Mouse (Mus musculus) midbrain, postnatal 0 days (tissue): Measurements from ENCODE around the gene Osbpl2. TPM values are rescaled to one million over a fixed set of nuclear protein-coding genes. Genes with fewer than 3 reads are reported as not detected.

Experiments used
- ATAC-seq: fragments of 200-750 bp; cut with Nextera tagmentation; 2 replicates; pipeline ENCODE4 v1.8.0; 2017; ENCODE audit warnings: moderate number of reproducible peaks, mild to moderate bottlenecking, moderate TSS enrichment, moderate library complexity; ENCODE audit not compliant: low FRiP score
- DNase-seq: peaks from one replicate; pipeline ENCODE4 v3.0.0-alpha.2; 2015; ENCODE audit warnings: low spot score
- H3K27ac ChIP-seq: fragments of 300-500 bp; sonication (generic); 2 replicates; pipeline ENCODE4 v1.5.1; 2014; ENCODE audit warnings: low read depth, mild to moderate bottlenecking, low read length, mixed read lengths
- H3K27me3 ChIP-seq: fragments of 300-500 bp; sonication (generic); 2 replicates; pipeline ENCODE4 v1.6.1; 2014; ENCODE audit warnings: low read length, control low read depth, mixed read lengths; ENCODE audit not compliant: insufficient read depth
- H3K36me3 ChIP-seq: fragments of 300-500 bp; sonication (generic); 2 replicates; pipeline ENCODE4 v1.6.1; 2014; ENCODE audit warnings: low read length, control low read depth, mixed read lengths; ENCODE audit not compliant: insufficient read depth
- H3K4me1 ChIP-seq: fragments of 300-500 bp; sonication (generic); 2 replicates; pipeline ENCODE4 v1.6.1; 2014; ENCODE audit warnings: mild to moderate bottlenecking, control low read depth, antibody characterized with exemption, low read length, mixed read lengths; ENCODE audit not compliant: insufficient read depth
- H3K4me2 ChIP-seq: fragments of 300-500 bp; sonication (generic); 2 replicates; pipeline ENCODE4 v1.6.1; 2014; ENCODE audit warnings: low read depth, mild to moderate bottlenecking, low read length, mixed read lengths; ENCODE audit not compliant: poor library complexity, severe bottlenecking
- H3K4me3 ChIP-seq: fragments of 300-500 bp; sonication (generic); 2 replicates; pipeline ENCODE4 v1.5.1; 2014; ENCODE audit warnings: low read depth, mild to moderate bottlenecking, low read length, moderate library complexity
- H3K9ac ChIP-seq: fragments of 300-500 bp; sonication (generic); replicated peaks from 2 replicates; pipeline ENCODE4 v1.6.1; 2014; ENCODE audit warnings: mild to moderate bottlenecking, low read length, moderate library complexity, mixed read lengths; ENCODE audit not compliant: poor library complexity, severe bottlenecking
- H3K9me3 ChIP-seq: fragments of 300-500 bp; sonication (generic); 2 replicates; pipeline ENCODE4 v1.6.1; 2016; ENCODE audit warnings: low read length, control low read depth
- CTCF ChIP-seq: IDR thresholded peaks from 2 replicates; pipeline ENCODE4 v1.5.1; 2016; ENCODE audit warnings: antibody characterized with exemption, mild to moderate bottlenecking
- WGBS: fragments of 180-500 bp; shearing (Covaris S2); extraction: QIAGEN DNeasy Blood & Tissue Kit; methylation state at CpG from one replicate; pipeline ENCODE4 v1.1.7; 2014; 5-methylcytosine and 5-hydroxymethylcytosine counted together
- microRNA-seq: library from miRNA; unstranded; fragments of <30 nt; microRNA quantifications from one replicate; pipeline ENCODE4, GENCODE M21; 2016; ENCODE audit warnings: borderline number of aligned reads
- polyA plus RNA-seq: library from polyadenylated mRNA; unstranded; fragments of >200 nt; fragmentation: Nextera tagmentation; extraction: Ambion mirVana; gene quantifications from 2 replicates; pipeline ENCODE4 v1.2.1, GENCODE M21; 2015
- total RNA-seq: library from RNA; depleted of rRNA; stranded (reverse); fragments of >200 nt; gene quantifications from 2 replicates; pipeline ENCODE4 v1.2.3, GENCODE M21; 2014; rRNA removed

The Osbpl2 gene
- total and polyA plus RNA-seq, 2 experiments from 2014 or later, result 52.6 to 64.9 TPM

- no peak for TF ChIP-seq CTCF
- H3K9me3 ChIP-seq, result no peaks in the 10 kb centered on the region
- no peaks in the 10 kb centered on the region for H3K36me3 ChIP-seq
- 88% methylated on average over 9 of the region's 9 CpGs for WGBS
- H3K4me1 ChIP-seq, result 0 out of 2 replicates have a peak, but pooled peaks cover 2% of the 10 kb centered on the region
- no peak overlapping the region for H3K4me3 ChIP-seq
- H3K27me3 ChIP-seq, result no peaks in the 10 kb centered on the region
- no peak overlapping the region for H3K4me2 ChIP-seq
- DNase-seq (no peak), ATAC-seq (no peak)
- no peak overlapping the region for H3K9ac ChIP-seq
- no peak overlapping the region for H3K27ac ChIP-seq
These were observed 85.4 kb downstream of the Osbpl2 start for GRCm38 (mm10) chr2:180204501-180204900.

GRCm38 (mm10) chr2:180205083-180205955 is 86.2 kb downstream of the Osbpl2 start:
- DNase-seq (peak; percentile 58), ATAC-seq (peak; percentile 36; the same call in 1 of the 2 replicates)
- Histone ChIP-seq H3K27me3 (no peaks in the 10 kb centered on the region), H3K4me3 (no peak overlapping the region), H3K9ac (no peak overlapping the region; the same call in 1 of the 2 replicates), H3K27ac (no peak overlapping the region), H3K9me3 (no peaks in the 10 kb centered on the region), H3K36me3 (no peaks in the 10 kb centered on the region), H3K4me1 (0 out of 2 replicates have a peak, but pooled peaks cover 2% of the 10 kb centered on the region), H3K4me2 (no peak overlapping the region)
- WGBS, result 66% methylated on average over 12 of the region's 12 CpGs
- TF ChIP-seq CTCF, result no peak

DNA sequence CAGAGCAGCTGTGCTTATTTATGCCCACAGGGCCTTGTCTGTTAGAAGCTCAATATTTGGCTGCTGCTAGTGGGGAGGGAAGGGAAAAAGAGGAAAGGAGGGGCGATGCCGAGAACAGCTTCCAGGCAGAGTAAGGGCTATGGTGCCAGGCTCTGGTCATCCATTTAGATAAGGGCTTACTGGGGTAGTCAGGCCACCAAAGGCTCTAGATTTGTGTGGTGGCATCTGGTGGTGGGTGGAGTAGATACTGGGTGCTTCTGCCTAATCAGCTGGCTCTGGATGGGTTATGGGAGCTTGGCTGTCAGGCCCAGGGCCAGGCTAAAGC is 86.8 kb downstream of the Osbpl2 start:
- WGBS, result 74% methylated on average over 2 of the region's 2 CpGs
- H3K27me3 ChIP-seq, result no peaks in the 10 kb centered on the region
- no peaks in the 10 kb centered on the region for H3K36me3 ChIP-seq
- no peak overlapping the region for H3K27ac ChIP-seq
- no peak overlapping the region; the same call in 1 of the 2 replicates for H3K9ac ChIP-seq
- no peak for ATAC-seq
- H3K4me3 ChIP-seq, result no peak overlapping the region
- no peaks in the 10 kb centered on the region for H3K9me3 ChIP-seq
- no peak for DNase-seq
- no peak for TF ChIP-seq CTCF
- no peak overlapping the region for H3K4me2 ChIP-seq
- 0 out of 2 replicates have a peak, but pooled peaks cover 2% of the 10 kb centered on the region for H3K4me1 ChIP-seq

DNA sequence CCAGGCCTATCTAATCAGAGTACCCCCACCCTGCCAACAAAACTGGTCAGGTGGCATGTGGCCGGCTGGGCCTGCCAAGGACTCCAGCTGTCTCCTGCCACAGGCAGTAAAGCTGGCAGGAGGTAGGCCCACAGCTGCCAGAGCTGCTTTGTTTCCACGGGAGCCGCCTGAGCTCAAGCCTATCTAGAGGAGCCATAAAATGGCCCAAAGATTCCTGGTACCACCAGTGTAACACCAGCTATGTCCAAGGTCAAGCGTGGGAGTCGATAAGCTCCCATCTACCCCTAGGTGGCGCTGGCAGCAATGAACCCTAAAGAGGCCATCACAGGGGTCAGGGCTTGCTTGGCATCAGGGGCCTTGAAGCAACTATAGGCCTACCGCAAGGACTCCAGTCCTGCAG is 88.7 kb downstream of the Osbpl2 start:
- H3K9ac ChIP-seq, result no peak overlapping the region
- no peaks in the 10 kb centered on the region for H3K27me3 ChIP-seq
- no peak overlapping the region for H3K4me3 ChIP-seq
- H3K9me3 ChIP-seq, result no peaks in the 10 kb centered on the region
- DNase-seq (peak; percentile 76), ATAC-seq (no peak)
- TF ChIP-seq CTCF, result peak; percentile 57
- no peaks in the 10 kb centered on the region for H3K36me3 ChIP-seq
- H3K27ac ChIP-seq, result no peak overlapping the region
- 0 out of 2 replicates have a peak, but pooled peaks cover 2% of the 10 kb centered on the region for H3K4me1 ChIP-seq
- no peak overlapping the region for H3K4me2 ChIP-seq
- WGBS, result 65% methylated on average over 7 of the region's 7 CpGs

DNA sequence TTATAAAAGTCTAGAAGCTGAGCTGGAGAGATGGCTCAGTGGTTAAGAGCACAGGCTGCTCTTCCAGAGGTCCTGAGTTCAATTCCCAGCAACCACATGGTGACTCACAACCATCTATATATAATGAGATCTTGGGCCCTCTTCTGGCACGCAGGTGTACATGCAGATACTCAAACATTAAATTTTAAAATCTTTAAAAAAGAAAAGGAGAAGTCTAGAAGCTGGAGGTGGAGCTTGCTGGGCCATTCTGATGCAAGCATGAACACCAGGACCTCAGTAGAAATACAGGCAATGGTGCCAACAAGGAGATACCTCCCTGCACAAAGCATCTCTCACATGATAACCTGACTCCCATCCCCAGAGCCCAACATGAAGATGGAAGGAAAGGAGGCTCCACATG is 89.9 kb downstream of the Osbpl2 start:
- 78% methylated on average over 1 of the region's 1 CpGs for WGBS
- no peak for ATAC-seq
- TF ChIP-seq CTCF, result no peak
- H3K9me3 ChIP-seq, result no peaks in the 10 kb centered on the region
- no peak overlapping the region for H3K4me2 ChIP-seq
- H3K27ac ChIP-seq, result no peak overlapping the region
- H3K4me1 ChIP-seq, result 0 out of 2 replicates have a peak, but pooled peaks cover 2% of the 10 kb centered on the region
- H3K9ac ChIP-seq, result no peak overlapping the region
- H3K4me3 ChIP-seq, result no peak overlapping the region
- H3K27me3 ChIP-seq, result no peaks in the 10 kb centered on the region
- no peak for DNase-seq
- H3K36me3 ChIP-seq, result no peaks in the 10 kb centered on the region

DNA sequence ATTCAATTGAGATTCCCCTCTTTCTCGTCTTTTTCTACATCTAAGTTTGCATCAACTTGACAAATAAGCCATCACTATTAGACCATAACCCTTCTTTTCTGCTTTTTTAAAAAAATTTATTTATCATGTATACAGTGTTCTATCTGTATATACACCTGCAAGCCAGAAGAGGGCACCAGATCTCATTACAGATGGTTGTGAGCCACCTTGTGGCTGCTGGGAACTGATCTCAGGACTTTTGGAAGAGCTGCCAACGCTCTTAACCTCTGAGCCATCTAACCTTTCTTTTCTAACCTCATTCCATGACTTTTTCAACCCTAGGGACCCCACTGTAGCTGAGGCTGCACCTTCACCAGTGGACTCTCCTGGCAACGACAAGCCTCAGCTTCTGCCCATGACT is 93.1 kb downstream of the Osbpl2 start:
- no peak overlapping the region for H3K4me3 ChIP-seq
- H3K4me1 ChIP-seq, result no peaks in the 10 kb centered on the region
- no peak for DNase-seq
- peak; percentile 42 for TF ChIP-seq CTCF
- ATAC-seq, result no peak
- no peak overlapping the region for H3K4me2 ChIP-seq
- H3K27me3 ChIP-seq, result no peaks in the 10 kb centered on the region
- WGBS, result 97% methylated on average over 3 of the region's 3 CpGs
- no peak overlapping the region for H3K9ac ChIP-seq
- no peak overlapping the region for H3K27ac ChIP-seq
- H3K36me3 ChIP-seq, result no peaks in the 10 kb centered on the region
- no peaks in the 10 kb centered on the region for H3K9me3 ChIP-seq

Small RNA genes within 50 kb of the gene (microRNA-seq; reads per million reads assigned to microRNA genes)
- gene Mir7005, result not detected

Other genes starting within 250 kb of the Osbpl2 start
- gene Taf4, start 142.7 kb upstream of the Osbpl2 start, total RNA-seq, result 11.4 and 15.0 TPM in 2 replicates
- gene Taf4, start 142.7 kb upstream of the Osbpl2 start, polyA plus RNA-seq, result 2.2 and 2.9 TPM in 2 replicates
- gene Lsm14b, start 94.3 kb upstream of the Osbpl2 start, total RNA-seq, result 113 and 118 TPM in 2 replicates
- 22.0 and 23.6 TPM in 2 replicates for gene Lsm14b, start 94.3 kb upstream of the Osbpl2 start, polyA plus RNA-seq
- 197 and 234 TPM in 2 replicates for gene Psma7, start 76.9 kb upstream of the Osbpl2 start, total RNA-seq
- 584 and 586 TPM in 2 replicates for gene Psma7, start 76.9 kb upstream of the Osbpl2 start, polyA plus RNA-seq
- 110 and 111 TPM in 2 replicates for gene Ss18l1, start 76.8 kb upstream of the Osbpl2 start, total RNA-seq
- 49.2 and 52.3 TPM in 2 replicates for gene Ss18l1, start 76.8 kb upstream of the Osbpl2 start, polyA plus RNA-seq
- gene Mtg2, start 48.7 kb upstream of the Osbpl2 start, total RNA-seq, result 18.0 and 21.3 TPM in 2 replicates
- 27.3 and 29.1 TPM in 2 replicates for gene Mtg2, start 48.7 kb upstream of the Osbpl2 start, polyA plus RNA-seq
- gene Hrh3, start 14.8 kb upstream of the Osbpl2 start, total RNA-seq, result 6.2 and 9.3 TPM in 2 replicates
- gene Hrh3, start 14.8 kb upstream of the Osbpl2 start, polyA plus RNA-seq, result 4.9 and 6.2 TPM in 2 replicates
- 98.2 and 105 TPM in 2 replicates for gene Adrm1, start 52.2 kb downstream of the Osbpl2 start, total RNA-seq
- gene Adrm1, start 52.2 kb downstream of the Osbpl2 start, polyA plus RNA-seq, result 222 and 224 TPM in 2 replicates
- 5.9 and 8.9 TPM in 2 replicates for gene Lama5, start 106.6 kb downstream of the Osbpl2 start, total RNA-seq
- gene Lama5, start 106.6 kb downstream of the Osbpl2 start, polyA plus RNA-seq, result 1.8 and 1.9 TPM in 2 replicates
- gene Rps21, start 138.1 kb downstream of the Osbpl2 start, total RNA-seq, result 574 and 749 TPM in 2 replicates
- gene Rps21, start 138.1 kb downstream of the Osbpl2 start, polyA plus RNA-seq, result 388 and 422 TPM in 2 replicates
- gene Cables2, start 154.2 kb downstream of the Osbpl2 start, total RNA-seq, result 59.1 and 67.9 TPM in 2 replicates
- 32.6 and 37.8 TPM in 2 replicates for gene Cables2, start 154.2 kb downstream of the Osbpl2 start, polyA plus RNA-seq
- gene Rbbp8nl, start 170.6 kb downstream of the Osbpl2 start, total RNA-seq, result not detected in 2 replicates
- gene Rbbp8nl, start 170.6 kb downstream of the Osbpl2 start, polyA plus RNA-seq, result not detected in 2 replicates
- gene Gata5, start 215.4 kb downstream of the Osbpl2 start, total RNA-seq, result not detected in 2 replicates
- gene Gata5, start 215.4 kb downstream of the Osbpl2 start, polyA plus RNA-seq, result not detected in 2 replicates